Mouse (Mus musculus): ENCODE data around the gene Dst. TPM values are rescaled to one million over a fixed set of nuclear protein-coding genes. Genes with fewer than 3 reads are reported as not detected.

Dst gene
- total and polyA plus RNA-seq, 3 experiments = 0.08 to 0.60 TPM; not detected in 1

DNA sequence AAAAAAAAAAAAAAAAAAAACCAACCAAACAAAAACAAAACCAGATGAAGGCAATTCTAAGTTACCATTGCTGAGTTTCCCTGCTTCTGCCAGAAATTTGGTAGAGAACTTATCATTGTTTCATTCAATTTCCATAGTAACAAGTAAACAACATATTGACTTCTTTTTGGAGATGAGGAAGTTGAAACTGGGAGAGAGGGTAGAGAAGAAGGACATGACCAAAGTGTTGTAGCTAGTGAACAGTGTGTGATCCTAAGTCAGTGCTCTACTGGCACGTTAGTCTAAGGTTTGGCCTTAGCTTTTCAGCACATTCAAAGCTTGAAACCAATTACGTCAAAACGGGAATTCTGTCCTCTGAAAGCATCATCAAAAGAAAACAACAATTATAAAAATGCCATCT lies 31.6 kb upstream of the Dst start:
- H3K27ac ChIP-seq (ENCODE audit: control insufficient read depth, low read depth, low read length) = no peak overlapping the region
- TF ChIP-seq SMC3 (IDR thresholded peaks at IDR 0.05; ENCODE audit: low read depth, low read length) (no peak), POLR2AphosphoS5 (IDR thresholded peaks at IDR 0.05; ENCODE audit: borderline replicate concordance, low read depth, low read length) (no peak), ZNF384 (IDR thresholded peaks at IDR 0.05; ENCODE audit: low read depth, low read length) (no peak), TCF12 (IDR thresholded peaks at IDR 0.05; ENCODE audit: low read depth, low read length) (no peak), USF1 (IDR thresholded peaks at IDR 0.05; ENCODE audit: low read depth, low read length) (no peak), HCFC1 (IDR thresholded peaks at IDR 0.05; ENCODE audit: low read depth, low read length) (no peak), MYC (IDR thresholded peaks at IDR 0.05; ENCODE audit: low read depth, low read length) (no peak), MAFK (IDR thresholded peaks at IDR 0.05; ENCODE audit: borderline replicate concordance, low read depth, low read length) (no peak), E2F4 (IDR thresholded peaks at IDR 0.05; ENCODE audit: borderline replicate concordance, low read depth, low read length) (no peak), POLR2AphosphoS2 (IDR thresholded peaks at IDR 0.05; ENCODE audit: low read length) (no peak), GATA1 (IDR thresholded peaks at IDR 0.05; ENCODE audit: low read depth, low read length) (no peak), EP300 (IDR thresholded peaks at IDR 0.05; ENCODE audit: low read depth in 1 of 2, low read length in 2 of 2) (no peak), MAZ (IDR thresholded peaks at IDR 0.05; ENCODE audit: low read depth, low read length) (no peak), JUND (IDR thresholded peaks at IDR 0.05; ENCODE audit: low read depth, low read length) (no peak), CHD2 (IDR thresholded peaks at IDR 0.05; ENCODE audit: low read length) (no peak)
- H3K9me3 ChIP-seq (replicated peaks; ENCODE audit: insufficient read depth, low read length) = no peaks in the 10 kb centered on the region
- no peak overlapping the region for H3K9ac ChIP-seq (ENCODE audit: control insufficient read depth, low read depth, low read length, poor library complexity, severe bottlenecking)
- DNase-seq (ENCODE audit: low read depth, low spot score) = peak; percentile 11
- H3K36me3 ChIP-seq (ENCODE audit: control insufficient read depth in 1 of 2, insufficient read depth in 2 of 2, low read length in 2 of 2) = no peaks in the 10 kb centered on the region
- no peak overlapping the region for H3K4me3 ChIP-seq (ENCODE audit: control insufficient read depth in 1 of 2, insufficient read depth in 1 of 2, low read depth in 2 of 2, low read length in 2 of 2)
- no peaks in the 10 kb centered on the region for H3K79me2 ChIP-seq (ENCODE audit: control insufficient read depth, insufficient read depth, low read length, poor library complexity)
- H3K4me1 ChIP-seq (ENCODE audit: control insufficient read depth in 1 of 2, insufficient read depth in 2 of 2, low read length in 2 of 2) = no peaks in the 10 kb centered on the region
- no peaks in the 10 kb centered on the region for H3K27me3 ChIP-seq (ENCODE audit: control insufficient read depth in 1 of 2, insufficient read depth in 2 of 2, low read length in 2 of 2)

DNA sequence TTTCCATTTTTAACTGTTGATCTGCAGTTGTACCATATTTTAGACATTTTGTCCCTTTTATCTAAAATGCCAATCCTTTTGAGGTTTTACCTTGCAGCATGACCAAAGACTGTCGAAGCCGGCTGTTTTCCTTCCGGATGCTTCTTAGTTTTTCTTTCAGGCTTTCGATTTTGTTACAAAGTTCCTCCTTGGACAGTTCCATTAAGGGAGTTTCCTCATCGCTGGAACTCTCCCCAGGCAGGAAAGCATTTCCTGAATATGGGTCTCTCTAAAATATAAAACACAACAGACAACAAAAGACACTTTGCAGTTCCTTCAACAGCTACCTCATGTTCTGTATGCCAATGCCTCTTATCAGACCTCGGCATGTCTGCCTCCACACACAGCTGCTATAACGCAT lies 29.9 kb upstream of the Dst start:
- Histone ChIP-seq H3K79me2 (ENCODE audit: control insufficient read depth, insufficient read depth, low read length, poor library complexity) (no peaks in the 10 kb centered on the region), H3K4me1 (ENCODE audit: control insufficient read depth in 1 of 2, insufficient read depth in 2 of 2, low read length in 2 of 2) (0 out of 4 replicates have a peak, but pooled peaks cover 0 to 2% of the 10 kb centered on the region in 2 experiments), H3K27ac (ENCODE audit: control insufficient read depth, low read depth, low read length) (no peak overlapping the region), H3K9me3 (replicated peaks; ENCODE audit: insufficient read depth, low read length) (no peaks in the 10 kb centered on the region), H3K36me3 (ENCODE audit: control insufficient read depth in 1 of 2, insufficient read depth in 2 of 2, low read length in 2 of 2) (peaks cover 0 to 4% of the 10 kb centered on the region in 2 experiments; a peak in 2 of 4 replicates), H3K27me3 (ENCODE audit: control insufficient read depth in 1 of 2, insufficient read depth in 2 of 2, low read length in 2 of 2) (no peaks in the 10 kb centered on the region), H3K4me3 (ENCODE audit: control insufficient read depth in 1 of 2, insufficient read depth in 1 of 2, low read depth in 2 of 2, low read length in 2 of 2) (no peak overlapping the region), H3K9ac (ENCODE audit: control insufficient read depth, low read depth, low read length, poor library complexity, severe bottlenecking) (no peak overlapping the region)
- no peak for DNase-seq (ENCODE audit: low read depth, low spot score)
- no peak for TF ChIP-seq CHD1 (IDR thresholded peaks at IDR 0.05; ENCODE audit: low read depth, low read length)
- TF ChIP-seq TCF12 (IDR thresholded peaks at IDR 0.05; ENCODE audit: low read depth, low read length) = no peak
- TF ChIP-seq USF2 (IDR thresholded peaks at IDR 0.05; ENCODE audit: borderline replicate concordance in 1 of 2, insufficient read depth in 1 of 2, low read depth in 1 of 2, low read length in 2 of 2) = no peak
- no peak for TF ChIP-seq GABPA (IDR thresholded peaks at IDR 0.05; ENCODE audit: low read depth, low read length)
- no peak for TF ChIP-seq RAD21 (IDR thresholded peaks at IDR 0.05; ENCODE audit: low read depth, low read length)
- no peak for TF ChIP-seq CHD2 (IDR thresholded peaks at IDR 0.05; ENCODE audit: low read length)
- no peak for TF ChIP-seq EP300 (IDR thresholded peaks at IDR 0.05; ENCODE audit: low read depth in 1 of 2, low read length in 2 of 2)
- TF ChIP-seq KAT2A (conservative IDR thresholded peaks at IDR 0.05; ENCODE audit: low read depth, low read length) = no peak
- TF ChIP-seq ZC3H11A (IDR thresholded peaks at IDR 0.05; ENCODE audit: low read depth, low read length) = no peak

All from MEL (cell line).